Mouse (Mus musculus) hindbrain, embryonic 12.5 days (tissue): Measurements from ENCODE around the gene A430078G23Rik. TPM values are rescaled to one million over a fixed set of nuclear protein-coding genes. Genes with fewer than 3 reads are reported as not detected.
A peak's percentile ranks its signal among the peaks of the same experiment; 100 is the strongest.

ENCODE experiments used
- ATAC-seq: fragments of 200-750 bp; cut with Nextera tagmentation; 2 replicates; pipeline ENCODE4 v1.8.0; 2017; ENCODE audit warnings: moderate TSS enrichment; ENCODE audit not compliant: low FRiP score
- H3K27ac ChIP-seq: fragments of 300-500 bp; sonication (generic); 2 replicates; pipeline ENCODE4 v1.5.1; 2016; ENCODE audit warnings: mild to moderate bottlenecking
- H3K27me3 ChIP-seq: fragments of 300-500 bp; sonication (generic); 2 replicates; pipeline ENCODE4 v1.6.1; 2016; ENCODE audit warnings: mild to moderate bottlenecking
- H3K36me3 ChIP-seq: fragments of 300-500 bp; sonication (generic); 2 replicates; pipeline ENCODE4 v1.6.1; 2016; ENCODE audit warnings: mild to moderate bottlenecking
- H3K4me1 ChIP-seq: fragments of 300-500 bp; sonication (generic); 2 replicates; pipeline ENCODE4 v1.6.1; 2016
- H3K4me2 ChIP-seq: fragments of 300-500 bp; sonication (generic); replicated peaks from 2 replicates; pipeline ENCODE4 v1.6.1; 2016; ENCODE audit warnings: mild to moderate bottlenecking
- H3K4me3 ChIP-seq: fragments of 300-500 bp; sonication (generic); 2 replicates; pipeline ENCODE4 v1.5.1; 2016; ENCODE audit warnings: mild to moderate bottlenecking
- H3K9ac ChIP-seq: fragments of 300-500 bp; sonication (generic); 2 replicates; pipeline ENCODE4 v1.6.1; 2016; ENCODE audit warnings: mild to moderate bottlenecking, moderate library complexity
- H3K9me3 ChIP-seq: fragments of 300-500 bp; sonication (generic); replicated peaks from 2 replicates; pipeline ENCODE4 v1.6.1; 2016; ENCODE audit warnings: mild to moderate bottlenecking
- WGBS: fragments of 180-500 bp; shearing (Covaris S2); methylation state at CpG from one replicate; pipeline ENCODE4 v1.1.7; 2016; 5-methylcytosine and 5-hydroxymethylcytosine counted together
- polyA plus RNA-seq: library from polyadenylated mRNA; unstranded; fragments of >200 nt; fragmentation: Nextera tagmentation; extraction: Ambion mirVana; gene quantifications from 2 replicates; pipeline ENCODE4 v1.2.1, GENCODE M21; 2016

Gene A430078G23Rik
- polyA plus RNA-seq, 1 experiment from 2014 or later: not detected

GRCm38 (mm10) chr8:3354443-3354812 is 1.2 kb downstream of the A430078G23Rik start:
- Histone ChIP-seq H3K4me3 (no peak overlapping the region), H3K36me3 (no peaks in the 10 kb centered on the region), H3K9ac (no peak overlapping the region), H3K27me3 (no peaks in the 10 kb centered on the region), H3K4me1 (no peaks in the 10 kb centered on the region), H3K4me2 (no peak overlapping the region), H3K9me3 (no peaks in the 10 kb centered on the region), H3K27ac (no peak overlapping the region)
- ATAC-seq: no peak
- WGBS: 76% methylated on average over 5 of the region's 5 CpGs

GRCm38 (mm10) chr8:3355586-3355985 is 2.4 kb downstream of the A430078G23Rik start:
- Histone ChIP-seq H3K27ac (no peak overlapping the region), H3K27me3 (no peaks in the 10 kb centered on the region), H3K4me1 (no peaks in the 10 kb centered on the region), H3K4me2 (no peak overlapping the region), H3K36me3 (no peaks in the 10 kb centered on the region), H3K9me3 (no peaks in the 10 kb centered on the region), H3K4me3 (no peak overlapping the region), H3K9ac (no peak overlapping the region)
- no peak for ATAC-seq
- WGBS: 82% methylated on average over 6 of the region's 6 CpGs

- H3K36me3 ChIP-seq: no peaks in the 10 kb centered on the region
- WGBS: 8% methylated on average over 4 of the region's 4 CpGs
- no peak overlapping the region for H3K4me2 ChIP-seq
- no peaks in the 10 kb centered on the region for H3K9me3 ChIP-seq
- no peak overlapping the region for H3K27ac ChIP-seq
- H3K9ac ChIP-seq: no peak overlapping the region
- H3K27me3 ChIP-seq: no peaks in the 10 kb centered on the region
- no peak; the same call in 1 of the 2 replicates for ATAC-seq
- H3K4me1 ChIP-seq: no peaks in the 10 kb centered on the region
- no peak overlapping the region for H3K4me3 ChIP-seq
Observed at GRCm38 (mm10) chr8:3358060-3358459, 4.8 kb downstream of the A430078G23Rik start.

GRCm38 (mm10) chr8:3367086-3367485 is 13.9 kb downstream of the A430078G23Rik start:
- Histone ChIP-seq H3K4me2 (no peak overlapping the region), H3K27ac (no peak overlapping the region), H3K9me3 (no peaks in the 10 kb centered on the region), H3K4me3 (no peak overlapping the region), H3K4me1 (no peaks in the 10 kb centered on the region), H3K27me3 (no peaks in the 10 kb centered on the region), H3K9ac (no peak overlapping the region), H3K36me3 (no peaks in the 10 kb centered on the region)
- no peak for ATAC-seq
- 89% methylated on average over 5 of the region's 5 CpGs for WGBS

DNA sequence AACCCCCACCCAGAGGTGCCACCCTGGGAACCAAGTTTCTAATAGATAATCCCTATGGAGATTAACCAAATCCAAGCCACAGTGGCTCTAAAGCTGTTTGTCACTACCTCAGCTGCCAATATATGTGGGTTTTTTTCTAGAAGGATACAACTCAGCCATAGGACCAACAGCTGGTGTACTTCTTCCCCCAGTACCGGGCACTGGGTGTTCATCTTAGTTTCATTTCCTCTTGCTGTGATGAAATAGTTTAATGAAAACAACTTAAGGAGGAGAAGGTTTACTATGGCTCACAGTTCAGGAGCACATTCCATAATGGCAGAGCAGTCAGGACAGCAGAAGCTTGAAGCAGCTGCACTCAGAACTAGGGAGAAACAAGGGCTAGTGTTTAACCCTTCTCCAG is 14.9 kb downstream of the A430078G23Rik start:
- Histone ChIP-seq H3K27me3 (no peaks in the 10 kb centered on the region), H3K9ac (no peak overlapping the region), H3K9me3 (no peaks in the 10 kb centered on the region), H3K4me2 (no peak overlapping the region), H3K27ac (no peak overlapping the region), H3K36me3 (no peaks in the 10 kb centered on the region), H3K4me1 (no peaks in the 10 kb centered on the region), H3K4me3 (no peak overlapping the region)
- no peak for ATAC-seq
- 87% methylated on average over 1 of the region's 1 CpGs for WGBS

DNA sequence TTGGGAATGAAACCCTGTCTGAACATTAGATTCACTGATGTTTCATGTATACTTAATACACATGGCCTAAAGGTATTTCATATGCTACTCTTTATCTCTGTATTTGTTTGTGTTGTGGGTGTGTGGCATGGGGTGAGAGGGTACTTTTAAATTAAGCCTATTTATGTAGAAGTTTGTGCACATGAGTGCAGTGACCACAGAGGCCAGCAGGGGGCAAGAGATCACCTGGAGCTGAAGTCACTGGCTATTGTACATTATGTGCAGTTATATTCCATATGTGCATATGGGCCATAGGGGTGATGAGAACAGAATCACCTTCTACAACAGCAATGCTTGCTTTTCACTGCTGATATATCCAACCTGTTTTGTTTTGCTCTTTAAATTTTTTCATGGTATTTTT is 22.5 kb downstream of the A430078G23Rik start:
- Histone ChIP-seq H3K27ac (no peak overlapping the region), H3K27me3 (no peaks in the 10 kb centered on the region), H3K9me3 (no peaks in the 10 kb centered on the region), H3K4me1 (no peaks in the 10 kb centered on the region), H3K4me3 (no peak overlapping the region), H3K4me2 (no peak overlapping the region), H3K36me3 (no peaks in the 10 kb centered on the region), H3K9ac (no peak overlapping the region)
- no peak for ATAC-seq

DNA sequence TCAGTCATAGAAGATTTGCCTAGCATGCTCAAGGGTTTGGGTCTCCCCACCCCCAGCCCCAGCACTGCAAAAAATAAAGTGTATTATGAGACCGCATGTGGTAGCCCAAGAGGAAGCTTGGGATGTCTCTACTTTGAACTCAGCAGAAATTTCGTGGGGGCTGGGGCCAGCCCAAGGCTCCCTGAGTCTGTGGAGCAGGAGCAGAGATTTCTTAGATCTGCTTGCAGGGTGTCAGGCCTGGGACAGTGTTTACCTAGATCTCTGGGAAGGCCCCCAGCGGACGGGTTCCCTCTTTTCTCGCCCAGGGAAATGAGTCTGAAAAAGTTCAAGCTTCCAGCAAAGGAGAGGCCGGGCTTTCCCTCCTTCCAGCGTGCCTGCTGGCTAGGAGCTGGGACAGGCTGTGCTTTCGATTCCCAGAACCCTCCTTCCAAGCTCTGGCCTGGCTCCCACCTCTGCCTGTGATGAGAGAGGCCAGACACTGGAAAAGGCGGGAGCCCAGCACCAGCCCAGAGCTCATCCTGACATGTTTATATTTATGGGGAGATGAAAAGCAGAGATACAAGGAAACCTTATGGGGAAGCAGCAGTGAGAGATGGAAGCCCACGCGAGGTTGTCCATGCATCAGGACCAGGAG is 23.5 kb downstream of the A430078G23Rik start:
- Histone ChIP-seq H3K27ac (no peak overlapping the region), H3K4me3 (no peak overlapping the region), H3K9ac (no peak overlapping the region), H3K4me1 (no peaks in the 10 kb centered on the region), H3K27me3 (no peaks in the 10 kb centered on the region), H3K36me3 (no peaks in the 10 kb centered on the region), H3K4me2 (no peak overlapping the region), H3K9me3 (no peaks in the 10 kb centered on the region)
- no peak for ATAC-seq
- 67% methylated on average over 11 of the region's 11 CpGs for WGBS

GRCm38 (mm10) chr8:3387286-3387685 is 34.1 kb downstream of the A430078G23Rik start:
- Histone ChIP-seq H3K27me3 (no peaks in the 10 kb centered on the region), H3K4me2 (no peak overlapping the region), H3K4me1 (peaks cover 2% of the 10 kb centered on the region; the same call in 1 of the 2 replicates), H3K9me3 (no peaks in the 10 kb centered on the region), H3K27ac (no peak overlapping the region), H3K9ac (no peak overlapping the region), H3K4me3 (no peak overlapping the region), H3K36me3 (no peaks in the 10 kb centered on the region)
- 0 out of 2 replicates have a peak, but pooled peaks have one; percentile 17 for ATAC-seq
- 35% methylated on average over 6 of the region's 6 CpGs for WGBS

DNA sequence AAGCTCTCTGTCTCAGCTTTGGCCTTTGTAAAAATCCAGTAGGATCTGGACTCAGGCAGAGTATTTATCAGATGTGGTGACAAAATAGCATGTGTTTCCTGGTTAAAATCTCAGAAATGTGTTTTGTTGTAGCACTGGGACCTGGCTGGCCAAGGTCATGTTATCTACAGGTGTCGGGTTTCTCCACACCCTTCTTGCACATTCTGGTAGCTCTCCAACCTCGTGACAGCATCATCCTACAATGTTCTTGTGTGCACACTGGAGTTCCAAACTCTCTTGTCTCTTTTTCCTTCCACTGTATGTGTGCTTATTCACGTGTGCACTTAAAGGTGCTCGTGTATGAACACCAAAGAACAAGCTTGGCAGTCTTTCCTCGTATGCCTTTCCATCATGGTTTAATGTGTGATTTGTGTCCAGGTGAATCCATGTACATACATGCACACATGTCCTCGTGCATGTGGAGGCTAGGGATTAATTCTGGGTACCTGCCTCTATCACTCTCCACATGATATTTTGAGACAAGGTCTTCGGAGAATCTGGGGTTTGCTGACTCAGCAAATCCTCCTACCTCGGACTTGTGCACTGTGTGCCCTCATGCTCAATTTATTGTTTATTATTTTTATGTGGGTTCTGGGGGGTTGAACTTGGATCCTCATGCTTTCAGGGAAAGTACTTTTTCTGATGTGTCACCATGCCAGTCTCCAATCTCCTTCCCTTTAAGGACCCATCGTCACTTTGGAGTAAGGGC is 35.5 kb downstream of the A430078G23Rik start:
- ATAC-seq: no peak
- Histone ChIP-seq H3K9ac (no peak overlapping the region), H3K4me1 (peaks cover 8% of the 10 kb centered on the region), H3K4me3 (no peak overlapping the region), H3K27me3 (no peaks in the 10 kb centered on the region), H3K36me3 (no peaks in the 10 kb centered on the region), H3K27ac (no peak overlapping the region), H3K9me3 (no peaks in the 10 kb centered on the region), H3K4me2 (no peak overlapping the region)
- WGBS: 76% methylated on average over 9 of the region's 9 CpGs

- peaks cover 15% of the 10 kb centered on the region for H3K4me1 ChIP-seq
- no peaks in the 10 kb centered on the region for H3K9me3 ChIP-seq
- no peak overlapping the region for H3K4me2 ChIP-seq
- no peak overlapping the region for H3K9ac ChIP-seq
- H3K4me3 ChIP-seq: no peak overlapping the region
- no peaks in the 10 kb centered on the region for H3K36me3 ChIP-seq
- no peak overlapping the region for H3K27ac ChIP-seq
- H3K27me3 ChIP-seq: no peaks in the 10 kb centered on the region
- 95% methylated on average over 1 of the region's 1 CpGs for whole genome bisulfite sequencing
- ATAC-seq: no peak
Observed at GRCm38 (mm10) chr8:3389506-3389905, 36.3 kb downstream of the A430078G23Rik start.

GRCm38 (mm10) chr8:3392293-3392692 is 39.1 kb downstream of the A430078G23Rik start:
- ATAC-seq: no peak
- Histone ChIP-seq H3K4me2 (peak overlapping the region; percentile 87), H3K4me3 (peak overlapping the region; percentile 53), H3K9me3 (no peaks in the 10 kb centered on the region), H3K36me3 (no peaks in the 10 kb centered on the region), H3K27me3 (no peaks in the 10 kb centered on the region), H3K4me1 (peaks cover 25% of the 10 kb centered on the region), H3K27ac (no peak overlapping the region), H3K9ac (peak overlapping the region; percentile 77; the same call in 1 of the 2 replicates)
- 51% methylated on average over 4 of the region's 4 CpGs for WGBS

DNA sequence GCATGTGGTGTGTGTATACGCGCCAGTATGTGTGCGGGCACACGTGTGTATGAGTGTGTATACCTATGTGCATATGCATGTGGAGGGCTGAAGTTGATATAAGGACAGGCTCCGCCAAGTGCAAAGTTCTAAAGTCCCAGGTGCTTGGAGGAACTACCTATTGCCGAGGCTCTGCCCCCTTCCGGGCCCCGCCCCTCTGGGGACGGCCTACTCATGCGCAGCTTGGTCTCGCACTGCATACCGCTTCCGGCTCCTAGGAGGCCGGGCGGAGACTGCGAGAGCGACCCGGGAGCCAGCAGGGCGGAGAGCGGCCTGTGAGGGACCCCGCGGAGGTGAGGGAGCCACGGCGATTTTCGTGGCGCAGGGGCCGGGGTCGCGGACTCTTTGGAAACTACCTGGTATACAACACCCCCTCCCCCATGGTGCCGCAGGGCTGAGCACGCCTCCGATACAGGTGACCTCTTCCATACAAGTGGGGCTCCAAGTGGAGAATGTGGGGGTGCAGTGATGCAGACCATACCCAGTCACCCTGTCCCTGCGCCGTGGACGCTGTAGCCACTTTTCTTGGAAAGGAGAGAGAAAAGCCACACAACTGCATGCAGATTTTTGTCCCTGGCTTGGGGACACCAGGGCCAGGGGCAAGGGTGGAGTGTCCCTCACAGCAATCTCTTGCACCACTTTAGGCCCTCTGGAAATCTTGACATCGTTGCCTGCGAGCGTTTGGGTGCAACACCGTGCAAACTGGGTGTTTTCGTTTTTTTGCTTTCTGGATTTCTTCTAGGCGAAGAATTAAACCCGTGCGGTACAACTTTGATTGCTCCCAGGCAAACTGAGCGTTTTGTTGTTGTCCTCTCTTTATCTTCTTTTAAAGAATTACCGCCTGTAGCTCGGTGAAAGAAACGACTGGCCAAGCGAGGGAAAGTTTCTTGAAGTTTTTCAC is 39.8 kb downstream of the A430078G23Rik start, which contains the start of gene Arhgef18:
Arhgef18 (plus strand) TSS at position 236 of the 940 bp plus-strand sequence.
- Histone ChIP-seq H3K9me3 (no peaks in the 10 kb centered on the region), H3K27me3 (no peaks in the 10 kb centered on the region), H3K9ac (peak within 1 kb of the TSS; percentile 77), H3K27ac (peak within 1 kb of the TSS; percentile 4; the same call in 1 of the 2 replicates), H3K4me1 (peaks cover 25% of the 10 kb centered on the region), H3K4me3 (peak within 1 kb of the TSS; percentile 53), H3K36me3 (no peaks in the 10 kb centered on the region), H3K4me2 (peak within 1 kb of the TSS; percentile 87)
- WGBS: 1% methylated on average over 48 of the region's 48 CpGs
- ATAC-seq: peak; percentile 97
